Mouse (Mus musculus) urinary bladder, postnatal 4 days (tissue): ENCODE data around the gene Auts2.

ENCODE experiments used
- DNase-seq, 2 experiments: peaks; one replicate each; pipeline ENCODE4 v3.0.0; 2021 to 2022; ENCODE audit warnings: low spot score in 2 of 2

The Auts2 gene

DNA sequence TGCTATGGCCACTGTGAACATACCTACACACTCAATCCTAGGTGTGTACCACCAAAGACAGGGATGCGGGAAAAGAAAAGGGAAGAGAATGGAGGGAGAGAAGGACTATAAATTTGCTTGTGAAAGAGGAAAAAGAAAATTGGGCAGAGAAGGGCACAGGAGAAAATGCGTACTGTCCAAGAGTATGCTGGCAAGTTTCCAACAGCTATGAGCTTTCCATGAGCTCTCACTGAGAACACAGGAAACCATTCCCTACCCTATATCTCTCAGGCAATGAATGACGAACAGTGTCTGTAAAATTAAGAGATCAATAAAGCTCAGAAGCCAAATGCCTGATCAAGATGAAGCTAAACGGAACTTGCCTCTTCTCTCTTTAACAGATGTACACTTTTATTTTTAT is 220.2 kb downstream of the Auts2 start:
- DNase-seq, result no peak

- no peak for DNase-seq
Measured at GRCm38 (mm10) chr5:132318026-132318765, 224.9 kb downstream of the Auts2 start.

DNA sequence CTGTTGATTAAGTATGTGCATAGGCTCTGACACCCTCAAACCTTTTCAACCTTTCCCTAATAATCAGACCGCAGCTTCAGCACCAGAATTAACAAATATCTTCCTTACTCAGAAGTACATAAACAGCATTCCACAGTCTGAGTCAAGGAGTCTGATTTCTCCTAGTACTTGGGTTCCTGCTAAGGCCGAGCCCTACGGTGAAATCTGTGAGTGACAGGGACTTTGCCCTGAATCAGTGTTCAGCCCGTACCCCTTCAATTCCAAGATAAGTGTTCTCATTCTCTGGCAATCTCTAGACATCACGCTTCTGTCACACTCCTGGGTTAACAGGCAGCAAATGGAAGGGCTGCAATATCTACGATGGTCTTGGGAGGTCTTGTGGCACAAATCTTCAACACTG is 226.2 kb downstream of the Auts2 start:
- DNase-seq, result no peak

GRCm38 (mm10) chr5:132314300-132314699 is 228.8 kb downstream of the Auts2 start:
- no peak for DNase-seq

GRCm38 (mm10) chr5:132307000-132307399 is 236.1 kb downstream of the Auts2 start:
- DNase-seq, result no peak

DNA sequence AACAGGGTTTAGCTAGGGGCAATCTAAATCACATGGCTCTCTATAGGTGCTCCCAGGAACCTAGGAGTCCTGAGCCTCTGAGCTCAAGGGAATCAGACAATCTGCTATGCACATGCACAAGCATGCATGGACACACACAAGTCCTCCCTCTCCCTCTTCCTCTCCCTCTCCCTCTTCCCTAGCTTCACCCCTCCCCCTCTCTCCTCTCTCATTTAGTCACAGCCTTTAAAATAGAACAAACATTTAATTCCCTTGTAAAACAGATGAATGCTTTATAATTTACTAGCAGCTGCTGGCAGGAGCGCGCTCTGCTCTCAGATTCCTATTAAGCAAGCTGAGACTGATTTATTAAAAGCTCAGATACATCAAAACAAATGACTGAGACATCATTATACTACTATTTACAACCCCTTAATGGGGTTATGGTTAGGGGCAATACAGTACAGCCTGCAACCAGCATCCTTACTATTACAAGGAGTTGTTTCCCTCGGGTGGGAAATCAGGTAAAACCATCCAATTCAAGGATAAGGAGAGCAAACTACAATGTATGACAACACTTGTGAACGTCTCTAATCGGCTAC is 237.7 kb downstream of the Auts2 start:
- DNase-seq, result no peak

DNA sequence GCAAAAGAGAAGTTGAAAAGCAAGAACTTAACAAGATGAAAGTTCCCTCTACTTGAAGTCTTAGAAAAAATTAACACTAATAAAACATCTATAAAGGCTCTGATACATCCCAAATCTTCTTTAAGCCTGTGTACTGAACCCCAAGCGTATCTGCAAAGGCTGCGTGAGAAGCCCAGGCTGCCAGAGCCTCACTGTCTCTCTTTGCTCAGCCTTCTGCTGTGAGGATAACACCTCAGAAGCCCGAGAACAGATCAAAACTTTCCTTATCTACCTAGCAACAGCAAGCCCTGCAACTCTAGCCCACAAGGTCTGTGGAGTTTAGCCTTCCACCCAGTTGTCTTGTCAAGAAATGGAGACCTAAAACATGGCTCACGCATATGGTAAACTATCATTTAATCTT is 240.4 kb downstream of the Auts2 start:
- DNase-seq, result no peak

DNA sequence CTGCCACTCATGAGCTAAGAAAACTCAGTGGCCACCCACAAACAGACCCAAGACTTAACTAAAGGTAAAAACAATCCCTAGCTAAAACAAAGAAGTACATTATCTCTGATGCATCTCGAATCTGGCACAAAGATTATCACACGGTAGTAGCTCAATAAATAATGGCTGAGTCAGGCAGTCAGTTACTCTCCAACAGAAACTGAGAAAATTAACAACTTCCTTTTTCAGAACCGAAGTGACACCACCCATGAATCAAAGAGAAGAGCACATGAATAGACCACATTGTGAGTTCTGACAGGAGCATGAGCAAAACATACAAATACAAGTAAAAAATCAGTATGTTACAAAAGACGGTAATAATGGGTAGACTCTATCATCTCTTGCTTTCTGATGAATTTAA is 242.3 kb downstream of the Auts2 start:
- no peak for DNase-seq

DNA sequence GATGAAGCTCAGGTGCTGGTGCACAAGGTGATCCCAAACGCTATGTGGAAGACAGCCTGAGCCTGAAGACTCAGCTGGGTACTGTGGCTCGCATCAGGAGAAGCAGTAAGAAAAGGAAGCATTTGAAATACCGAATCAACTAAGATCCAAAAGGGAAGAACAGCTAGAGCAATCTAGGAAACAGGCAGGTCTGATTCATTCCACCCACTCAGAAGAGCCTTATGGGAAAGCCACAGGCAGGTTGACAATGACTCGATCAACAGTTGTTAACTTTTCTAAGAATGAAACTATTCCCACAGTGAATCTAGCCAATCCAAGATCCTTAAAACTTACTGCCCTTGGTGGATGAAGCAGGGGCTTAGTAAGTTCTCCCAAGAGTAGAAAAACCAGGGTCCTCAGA is 243.4 kb downstream of the Auts2 start:
- DNase-seq, result no peak

GRCm38 (mm10) chr5:132298996-132299395 is 244.1 kb downstream of the Auts2 start:
- no peak for DNase-seq

DNA sequence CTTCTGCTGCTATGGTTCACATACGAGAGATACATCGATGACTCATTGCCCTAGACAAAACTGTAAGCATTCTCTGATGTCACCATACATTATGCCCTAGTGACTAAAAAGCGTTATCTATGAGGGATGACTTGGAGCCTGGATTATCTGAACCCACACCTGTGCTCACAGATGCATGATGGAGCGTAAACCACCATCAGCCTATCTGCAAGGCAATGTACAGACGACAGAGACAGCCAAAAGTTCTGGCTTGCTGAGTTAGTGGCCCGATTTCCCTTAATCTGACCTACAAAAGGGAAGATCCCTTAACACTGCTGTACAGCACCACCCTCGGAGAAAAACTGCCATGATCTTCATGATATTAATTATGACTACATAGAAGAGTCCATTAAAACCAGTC is 245.8 kb downstream of the Auts2 start:
- DNase-seq, result no peak

GRCm38 (mm10) chr5:132294469-132294868 is 248.7 kb downstream of the Auts2 start:
- DNase-seq, result no peak

DNA sequence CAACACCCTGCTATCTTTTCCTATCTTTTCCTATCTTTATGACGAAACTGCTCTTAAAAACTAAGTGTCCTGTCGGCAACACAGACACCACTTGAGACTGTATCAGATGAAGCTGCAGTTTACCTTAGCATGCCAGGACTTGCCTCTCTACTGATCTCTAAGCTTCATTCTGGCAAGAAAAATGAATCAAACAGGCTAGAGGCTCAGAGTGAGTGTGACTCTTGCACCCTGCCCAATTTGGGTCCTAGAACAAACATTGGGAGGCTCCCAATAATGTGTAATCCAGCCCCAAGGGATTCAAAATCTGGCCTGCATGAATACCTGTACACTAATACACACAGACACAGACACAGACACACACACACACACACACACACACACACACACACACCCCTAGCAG is 250.2 kb downstream of the Auts2 start:
- DNase-seq, result no peak

- DNase-seq, result no peak
Measured at GRCm38 (mm10) chr5:132290606-132291535, 252.3 kb downstream of the Auts2 start.

GRCm38 (mm10) chr5:132283741-132284140 is 259.4 kb downstream of the Auts2 start:
- DNase-seq, result no peak

GRCm38 (mm10) chr5:132274098-132274898 is 268.8 kb downstream of the Auts2 start:
- no peak for DNase-seq

DNA sequence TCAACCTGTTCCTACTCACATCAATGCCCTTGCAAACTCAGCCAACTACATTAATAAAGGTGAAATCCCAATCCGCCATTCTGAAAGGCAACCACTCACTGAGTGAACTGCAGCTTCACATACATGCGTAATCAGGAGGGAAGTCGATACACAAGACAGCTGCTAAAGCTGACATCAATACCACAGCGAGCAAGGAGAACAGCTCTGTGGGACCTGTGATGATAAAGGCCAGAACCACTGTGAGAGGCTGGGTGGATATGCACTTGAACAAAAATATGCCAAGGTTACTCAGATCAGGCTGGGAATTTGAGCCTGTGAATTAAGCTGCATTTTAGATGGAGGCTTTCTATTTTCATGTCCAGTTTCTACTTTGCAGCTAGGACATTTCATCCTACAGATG is 271.0 kb downstream of the Auts2 start:
- no peak for DNase-seq

- no peak for DNase-seq
Measured at GRCm38 (mm10) chr5:132270896-132271295, 272.2 kb downstream of the Auts2 start.

- DNase-seq, result no peak
Measured at GRCm38 (mm10) chr5:132270074-132270473, 273.1 kb downstream of the Auts2 start.

- DNase-seq, result no peak
Measured at GRCm38 (mm10) chr5:132268351-132268967, 274.7 kb downstream of the Auts2 start.

DNA sequence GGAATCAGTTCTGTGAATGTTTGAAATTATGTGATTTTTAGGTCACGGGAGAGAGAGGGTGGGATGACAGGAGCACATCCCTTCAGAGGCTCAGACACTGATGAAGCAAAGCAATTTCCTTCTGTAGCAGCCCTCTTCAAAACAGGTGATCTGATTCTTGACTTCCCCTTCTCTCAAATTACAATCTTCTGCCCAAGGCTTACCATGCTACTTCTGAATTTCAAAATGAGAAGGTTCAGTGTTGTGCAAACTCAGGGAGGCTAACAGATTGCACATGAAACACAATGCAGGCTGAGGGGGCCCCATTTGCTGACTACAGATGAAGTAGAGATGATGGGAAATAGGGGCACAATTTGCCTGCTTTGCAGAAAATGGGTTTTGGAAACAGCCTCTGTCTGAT is 278.1 kb downstream of the Auts2 start:
- no peak for DNase-seq
